Mouse (Mus musculus): ENCODE data around the gene Gm10198.

- TF ChIP-seq CTCF (IDR thresholded peaks at IDR 0.05) (no peak), EP300 (IDR thresholded peaks at IDR 0.05) (no peak)
These were observed 31.5 kb downstream of the Gm10198 start for GRCm38 (mm10) chr13:111624115-111624514.
